Mouse (Mus musculus) small intestine, adult 2 months (tissue): ENCODE results near the gene Cyp2d9. TPM values are rescaled to one million over a fixed set of nuclear protein-coding genes. Genes with fewer than 3 reads are reported as not detected.
"Not testable (repeated sequence)": the region's sequence is repeated elsewhere in the genome, so short reads cannot be mapped to it uniquely, and the experiment has no call there.

Experiments
- H3K27ac ChIP-seq: fragments of 200-500 bp; 2 replicates; pipeline ENCODE4 v1.5.1; 2012; ENCODE audit warnings: low read depth, low read length, control low read depth, inconsistent platforms; ENCODE audit not compliant: insufficient read depth
- H3K27me3 ChIP-seq: fragments of 200-500 bp; 2 replicates; pipeline ENCODE4 v1.6.1; 2012; ENCODE audit warnings: mild to moderate bottlenecking, moderate library complexity, low read length, inconsistent platforms; ENCODE audit not compliant: control insufficient read depth, insufficient read depth
- H3K36me3 ChIP-seq: fragments of 200-500 bp; 2 replicates; pipeline ENCODE4 v1.6.1; 2012; ENCODE audit warnings: mild to moderate bottlenecking, low read length, control low read depth, inconsistent platforms; ENCODE audit not compliant: control insufficient read depth, insufficient read depth
- H3K4me1 ChIP-seq: fragments of 200-500 bp; 2 replicates; pipeline ENCODE4 v1.6.1; 2012; ENCODE audit warnings: low read length, inconsistent platforms, mixed read lengths; ENCODE audit not compliant: control insufficient read depth, insufficient read depth, insufficient read length
- H3K4me3 ChIP-seq: fragments of 200-500 bp; 2 replicates; pipeline ENCODE4 v1.5.1; 2012; ENCODE audit warnings: low read depth, mild to moderate bottlenecking, control low read depth, inconsistent platforms, low read length, moderate library complexity
- CTCF ChIP-seq: fragments of 200-500 bp; IDR thresholded peaks from 2 replicates; pipeline ENCODE4 v1.5.1; 2012; ENCODE audit warnings: low read depth, mild to moderate bottlenecking, control low read depth, inconsistent platforms, low read length, moderate library complexity, mixed read lengths; ENCODE audit not compliant: insufficient replicate concordance, insufficient read length; ENCODE audit errors: extremely low read depth
- POLR2A ChIP-seq: fragments of 200-500 bp; IDR thresholded peaks from 2 replicates; pipeline ENCODE4 v1.6.1; 2012; ENCODE audit warnings: low read depth, mild to moderate bottlenecking, control low read depth, inconsistent platforms, low read length, moderate library complexity
- WGBS: fragments of 180-500 bp; shearing (Covaris S2); methylation state at CpG from one replicate; pipeline ENCODE4 v1.1.7; 2018; 5-methylcytosine and 5-hydroxymethylcytosine counted together
- polyA plus RNA-seq: library from polyadenylated mRNA; depleted of rRNA; stranded (reverse); fragments of >200 nt; gene quantifications from 2 replicates; pipeline ENCODE4 v1.2.3, GENCODE M21; 2012

The Cyp2d9 gene
- polyA plus RNA-seq, 1 experiment = not detected

DNA sequence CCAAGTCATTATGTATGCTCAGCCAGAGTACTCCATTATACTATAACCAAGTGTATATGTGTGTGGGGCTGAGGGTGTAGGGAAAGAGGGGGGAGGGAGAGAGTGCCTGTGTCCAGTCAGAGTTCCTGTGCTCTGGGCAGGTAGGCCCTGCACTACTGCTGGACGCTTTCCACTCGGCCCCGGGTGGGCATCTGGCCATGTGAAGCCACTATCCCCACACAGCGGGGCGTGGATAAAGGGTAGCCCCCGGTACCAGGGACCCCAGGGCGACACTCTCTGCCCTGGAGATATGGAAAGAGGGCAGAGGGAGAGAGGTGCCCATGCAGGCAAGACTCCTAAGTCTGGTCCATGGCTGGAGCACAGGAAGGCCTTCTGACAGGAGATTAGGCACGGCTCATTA lies 12.0 kb downstream of the Cyp2d9 start:
- Histone ChIP-seq H3K4me3 (no peak overlapping the region), H3K27me3 (no peaks in the 10 kb centered on the region), H3K27ac (no peak overlapping the region), H3K4me1 (peaks cover 2% of the 10 kb centered on the region; the same call in 1 of the 2 replicates), H3K36me3 (no peaks in the 10 kb centered on the region)
- TF ChIP-seq POLR2A (no peak), CTCF (no peak)
- 83% methylated on average over 8 of the region's 8 CpGs for WGBS

DNA sequence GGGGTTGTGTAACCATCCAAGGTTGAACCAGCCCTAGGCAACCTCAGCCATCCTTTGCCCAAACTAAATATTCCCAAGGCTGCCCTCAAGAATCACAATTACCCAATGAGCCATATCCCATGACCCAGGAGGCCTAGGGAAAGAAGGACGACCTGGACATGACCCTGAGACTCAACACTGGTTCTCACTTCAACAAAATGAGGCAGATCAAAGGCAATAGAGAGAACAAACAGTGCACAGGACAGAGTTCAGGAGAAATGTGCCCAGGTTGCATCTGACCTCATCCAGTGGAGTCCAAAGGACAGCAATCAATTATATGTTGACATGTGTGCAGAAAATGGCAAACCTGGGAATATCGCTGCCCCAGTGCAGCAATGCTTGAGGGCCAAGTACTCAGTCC lies 16.8 kb downstream of the Cyp2d9 start:
- H3K27me3 ChIP-seq, H3K4me3 ChIP-seq, H3K4me1 ChIP-seq, H3K36me3 ChIP-seq, H3K27ac ChIP-seq: not testable (repeated sequence)
- 29% methylated on average over 2 of the region's 2 CpGs for WGBS

DNA sequence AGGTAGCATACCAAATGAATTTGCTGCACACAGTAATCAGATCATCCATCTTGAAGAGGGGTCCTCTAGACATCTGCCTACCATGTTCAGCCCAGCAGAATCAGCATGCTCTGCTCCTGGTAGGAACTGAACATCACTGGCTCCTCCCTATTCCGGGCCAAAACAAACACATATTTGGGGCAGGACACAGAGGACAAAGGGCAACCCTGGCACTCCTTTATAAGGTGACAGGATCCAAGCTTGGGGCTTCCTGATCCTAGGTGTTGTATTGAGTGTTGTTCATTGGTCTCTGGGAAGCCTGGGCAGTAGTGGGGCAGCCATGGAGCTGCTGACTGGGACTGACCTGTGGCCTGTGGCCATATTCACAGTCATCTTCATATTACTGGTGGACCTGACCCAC lies 18.9 kb downstream of the Cyp2d9 start:
- not testable (repeated sequence) for H3K36me3 ChIP-seq, H3K27me3 ChIP-seq, H3K4me1 ChIP-seq, H3K4me3 ChIP-seq, H3K27ac ChIP-seq
- 26% methylated on average over 1 of the region's 1 CpGs for WGBS

DNA sequence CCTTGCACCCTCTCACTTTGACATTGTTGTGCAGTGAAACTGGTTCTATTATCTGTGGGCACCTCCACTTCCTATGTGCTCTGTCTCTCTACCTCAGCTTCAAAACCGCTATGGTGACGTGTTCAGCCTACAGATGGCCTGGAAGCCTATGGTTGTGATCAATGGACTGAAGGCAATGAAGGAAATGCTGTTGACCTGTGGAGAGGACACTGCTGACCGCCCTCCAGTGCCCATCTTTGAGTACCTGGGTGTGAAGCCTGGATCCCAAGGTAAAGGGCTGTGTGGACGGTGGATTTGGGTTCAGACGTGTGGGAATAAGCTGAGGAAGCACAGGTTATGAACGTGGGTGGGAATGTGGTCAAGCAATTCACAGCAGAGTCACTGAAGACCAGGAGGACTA lies 20.3 kb downstream of the Cyp2d9 start:
- H3K36me3 ChIP-seq, H3K4me1 ChIP-seq, H3K27ac ChIP-seq, H3K27me3 ChIP-seq, H3K4me3 ChIP-seq: not testable (repeated sequence)
- 87% methylated on average over 6 of the region's 6 CpGs for WGBS

DNA sequence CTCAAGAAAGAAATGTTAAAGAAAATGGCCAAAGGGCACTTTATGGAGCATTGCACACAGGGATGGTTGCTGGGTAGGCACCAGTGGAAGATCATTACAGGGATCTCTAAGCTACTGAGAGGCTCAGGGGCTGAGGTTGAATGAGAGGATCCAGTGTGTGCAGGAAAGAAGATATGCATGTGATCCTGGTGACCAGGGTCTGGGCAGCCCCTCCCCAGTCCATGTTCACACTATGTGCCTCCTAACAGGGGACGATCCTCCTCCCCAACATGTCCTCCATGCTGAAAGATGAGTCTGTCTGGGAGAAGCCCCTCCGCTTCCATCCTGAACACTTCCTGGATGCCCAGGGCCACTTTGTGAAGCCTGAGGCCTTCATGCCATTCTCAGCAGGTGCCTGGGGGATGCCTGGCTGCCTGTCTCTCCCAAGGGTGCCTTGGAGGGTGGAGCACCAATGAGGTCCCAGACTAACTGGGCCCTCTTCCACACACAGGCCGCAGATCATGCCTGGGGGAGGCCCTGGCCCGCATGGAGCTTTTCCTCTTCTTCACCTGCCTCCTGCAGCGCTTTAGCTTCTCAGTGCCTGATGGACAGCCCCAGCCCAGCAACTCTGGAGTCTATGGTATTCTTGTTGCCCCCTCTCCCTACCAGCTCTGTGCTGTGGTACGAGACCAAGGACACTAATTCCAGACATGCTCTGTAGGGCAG lies 23.0 kb downstream of the Cyp2d9 start:
- H3K36me3 ChIP-seq, H3K4me3 ChIP-seq, H3K27me3 ChIP-seq, H3K27ac ChIP-seq, H3K4me1 ChIP-seq: not testable (repeated sequence)
- WGBS = 91% methylated on average over 6 of the region's 6 CpGs

GRCm38 (mm10) chr15:82457064-82458021 lies 24.1 kb downstream of the Cyp2d9 start:
- no peaks in the 10 kb centered on the region for H3K36me3 ChIP-seq
- H3K4me3 ChIP-seq = no peak overlapping the region
- no peaks in the 10 kb centered on the region for H3K27me3 ChIP-seq
- no peak overlapping the region for H3K27ac ChIP-seq
- no peak for TF ChIP-seq CTCF
- TF ChIP-seq POLR2A = no peak
- 76% methylated on average over 5 of the region's 5 CpGs for WGBS
- H3K4me1 ChIP-seq = 0 out of 2 replicates have a peak, but pooled peaks cover under 1% of the 10 kb centered on the region

- H3K36me3 ChIP-seq, H3K4me1 ChIP-seq, H3K4me3 ChIP-seq, H3K27me3 ChIP-seq, H3K27ac ChIP-seq: not testable (repeated sequence)
- 76% methylated on average over 12 of the region's 12 CpGs for WGBS
Observed at GRCm38 (mm10) chr15:82459266-82459665, 26.0 kb downstream of the Cyp2d9 start.

- WGBS = 57% methylated on average over 2 of the region's 2 CpGs
- no peaks in the 10 kb centered on the region for H3K4me1 ChIP-seq
- no peaks in the 10 kb centered on the region for H3K36me3 ChIP-seq
- TF ChIP-seq CTCF (no peak), POLR2A (no peak)
- H3K27me3 ChIP-seq = no peaks in the 10 kb centered on the region
- no peak overlapping the region for H3K27ac ChIP-seq
- H3K4me3 ChIP-seq = no peak overlapping the region
Observed at GRCm38 (mm10) chr15:82464701-82465100, 31.5 kb downstream of the Cyp2d9 start.

DNA sequence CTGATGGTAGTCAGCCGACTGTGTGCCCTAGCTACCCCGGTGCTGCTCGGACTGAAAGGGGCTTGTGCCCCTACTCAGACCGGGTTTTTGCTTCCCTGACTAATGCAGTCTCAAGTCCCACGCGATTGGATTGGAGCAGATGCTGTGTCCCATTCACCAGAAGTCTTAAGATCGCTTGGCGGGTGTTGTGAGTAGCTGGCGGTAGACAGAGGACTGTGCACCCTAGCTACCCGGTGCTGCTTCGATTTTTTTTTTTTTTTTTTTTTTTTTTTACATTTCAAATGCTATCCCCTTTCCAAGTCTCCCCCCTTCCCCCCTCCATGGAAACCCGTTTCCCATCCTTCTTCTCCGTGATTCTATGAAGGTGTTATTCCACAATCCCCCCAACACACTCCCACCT lies 61.0 kb downstream of the Cyp2d9 start:
- 62% methylated on average over 12 of the region's 13 CpGs for WGBS
- H3K27ac ChIP-seq, H3K4me3 ChIP-seq, H3K4me1 ChIP-seq, H3K27me3 ChIP-seq, H3K36me3 ChIP-seq: not testable (repeated sequence)
